Mouse (Mus musculus) neural tube, embryonic 10.5 days (tissue): Measurements from ENCODE around the gene Cbfa2t3.

ENCODE experiments used
- DNase-seq: peaks from one replicate; pipeline ENCODE4 v3.0.0-alpha.2; 2017; ENCODE audit warnings: low spot score; ENCODE audit errors: extremely low spot score

Gene Cbfa2t3

DNA sequence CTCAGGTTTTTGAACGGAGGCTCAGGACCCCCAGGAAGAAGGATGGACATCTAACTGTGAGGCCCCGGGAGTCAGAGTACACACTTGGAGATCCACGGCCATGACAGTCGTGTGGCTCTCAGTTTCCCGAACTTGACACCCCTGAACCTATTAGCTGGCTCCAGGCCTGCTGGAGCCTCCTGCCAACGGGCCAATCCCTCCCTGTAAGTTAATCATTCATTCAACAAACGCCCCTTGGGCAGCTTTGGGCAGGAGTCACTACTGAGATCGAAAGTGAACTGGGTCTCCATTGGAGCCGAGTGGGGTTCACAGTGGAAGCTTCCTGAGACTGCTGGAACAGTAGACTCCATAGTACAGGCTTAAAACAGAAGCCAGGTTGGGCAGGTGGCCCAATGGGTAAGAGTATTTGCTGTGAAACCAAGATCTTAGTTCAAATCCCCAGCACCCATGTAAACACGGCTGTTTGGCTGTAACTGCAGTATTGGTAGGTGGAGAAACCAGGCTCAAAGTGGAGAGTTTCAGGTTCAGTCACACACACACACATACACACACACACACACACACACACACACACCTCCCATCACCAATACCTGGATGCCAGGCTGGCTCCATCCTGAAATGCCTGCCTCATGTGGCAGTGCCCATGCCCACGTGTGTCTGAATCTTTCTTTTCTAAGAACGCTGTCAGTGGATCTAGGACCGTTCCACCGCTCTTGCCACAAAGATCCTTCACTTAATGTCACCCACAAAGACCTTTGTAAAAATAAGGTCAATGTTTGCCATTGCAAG is 20.0 kb upstream of the Cbfa2t3 start:
- no peak for DNase-seq

DNA sequence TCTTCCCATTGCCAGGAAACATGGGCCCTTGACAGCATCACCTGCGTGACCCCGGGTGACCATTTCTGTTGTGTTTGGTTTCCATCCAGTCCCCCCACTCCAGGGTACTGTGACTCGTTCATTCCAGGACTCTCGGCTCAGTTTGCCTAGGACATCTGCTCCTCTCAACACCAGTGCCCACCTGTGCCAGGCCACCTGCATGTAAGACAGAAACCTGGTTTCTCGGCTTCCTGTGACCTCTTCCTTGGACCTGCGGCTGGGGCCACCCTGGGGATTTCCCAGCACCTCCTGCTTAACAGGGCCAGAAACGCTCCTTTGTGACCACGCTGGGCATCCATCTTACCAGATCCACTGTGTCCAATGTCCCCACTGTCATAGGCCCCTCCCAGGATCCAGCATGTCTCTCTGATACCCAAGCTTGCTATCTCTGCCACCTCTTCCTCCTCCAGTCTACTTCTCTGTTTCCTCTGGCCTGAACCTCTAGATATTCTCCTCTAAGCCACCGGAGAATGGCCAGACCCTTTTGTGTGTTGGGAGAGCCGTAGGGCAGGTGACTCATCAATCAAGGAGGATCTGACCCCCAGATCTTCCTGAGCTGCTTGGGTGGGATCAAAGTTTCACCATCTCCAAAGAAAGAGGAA is 19.1 kb upstream of the Cbfa2t3 start:
- DNase-seq = no peak

DNA sequence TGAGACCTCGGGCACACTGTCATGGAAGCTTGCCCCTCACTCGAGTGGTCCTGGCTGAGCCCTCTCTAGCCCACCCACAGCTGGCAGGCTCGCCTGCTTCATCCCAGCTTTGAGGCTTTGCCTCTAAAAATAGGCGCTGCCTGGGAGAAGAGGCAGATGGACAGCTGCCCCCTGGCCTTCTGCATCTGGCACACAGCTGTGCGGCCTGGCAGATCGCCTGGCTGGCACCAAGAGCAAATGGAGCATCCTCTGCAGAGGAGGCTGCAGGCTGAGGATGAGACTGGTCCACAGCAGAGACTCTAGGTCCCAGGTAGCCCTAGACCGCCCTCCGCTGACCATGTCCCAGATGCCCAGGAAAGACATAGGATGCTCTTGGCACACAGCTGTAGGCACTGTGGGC is 17.7 kb upstream of the Cbfa2t3 start:
- DNase-seq = no peak

DNA sequence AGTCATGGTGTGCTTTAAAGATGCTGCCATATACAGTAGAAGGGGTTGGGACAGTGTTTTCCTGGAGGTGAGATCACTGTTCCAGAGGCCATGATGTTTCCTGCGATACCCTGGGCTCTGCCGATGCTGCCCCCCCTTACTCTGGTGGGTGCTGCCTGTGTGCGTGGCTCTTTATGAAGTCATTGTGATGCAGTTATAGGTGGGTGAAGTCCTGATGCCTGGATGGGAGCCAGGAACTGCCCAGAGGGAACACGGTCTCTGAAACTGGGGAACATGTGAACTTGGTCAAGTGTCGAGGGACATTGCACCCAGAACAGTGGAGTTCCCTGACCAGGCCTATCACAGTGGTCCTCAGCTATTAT is 14.2 kb upstream of the Cbfa2t3 start:
- no peak for DNase-seq

DNA sequence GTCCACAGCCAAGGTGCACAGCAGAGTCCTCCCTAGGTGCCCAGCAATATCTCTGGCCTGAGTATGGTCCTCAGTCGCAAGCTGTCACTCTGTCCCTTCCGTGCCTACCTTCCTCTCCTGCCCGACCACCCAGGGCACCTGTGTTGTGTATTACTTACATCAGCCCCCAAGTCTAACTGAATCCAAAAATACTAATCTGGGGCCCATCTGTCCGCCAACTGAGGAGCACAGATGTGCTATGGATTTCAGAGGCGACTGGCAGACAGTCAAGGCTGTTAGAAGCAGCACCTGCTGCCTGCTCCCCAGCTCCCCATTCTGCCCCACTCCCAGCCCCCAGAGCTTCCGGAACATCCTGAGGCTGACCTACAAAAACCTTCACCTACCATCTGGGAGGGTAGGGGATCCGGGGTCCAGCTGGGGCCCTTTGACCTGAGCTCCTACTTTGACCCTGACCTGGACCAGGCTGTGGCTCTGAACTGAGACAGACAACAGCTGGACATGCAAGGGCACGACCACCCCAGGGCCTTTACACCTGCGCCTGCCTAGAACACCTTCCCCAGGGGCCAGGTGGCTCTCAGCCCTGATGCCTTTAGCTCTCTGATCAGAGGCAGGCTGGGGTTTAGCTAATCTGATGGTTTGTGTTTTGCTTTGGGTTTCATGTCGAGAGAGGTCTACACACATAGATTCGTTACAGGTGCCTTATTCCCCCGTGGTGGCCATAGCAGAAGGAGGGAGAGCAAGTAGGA is 13.7 kb upstream of the Cbfa2t3 start:
- no peak for DNase-seq

DNA sequence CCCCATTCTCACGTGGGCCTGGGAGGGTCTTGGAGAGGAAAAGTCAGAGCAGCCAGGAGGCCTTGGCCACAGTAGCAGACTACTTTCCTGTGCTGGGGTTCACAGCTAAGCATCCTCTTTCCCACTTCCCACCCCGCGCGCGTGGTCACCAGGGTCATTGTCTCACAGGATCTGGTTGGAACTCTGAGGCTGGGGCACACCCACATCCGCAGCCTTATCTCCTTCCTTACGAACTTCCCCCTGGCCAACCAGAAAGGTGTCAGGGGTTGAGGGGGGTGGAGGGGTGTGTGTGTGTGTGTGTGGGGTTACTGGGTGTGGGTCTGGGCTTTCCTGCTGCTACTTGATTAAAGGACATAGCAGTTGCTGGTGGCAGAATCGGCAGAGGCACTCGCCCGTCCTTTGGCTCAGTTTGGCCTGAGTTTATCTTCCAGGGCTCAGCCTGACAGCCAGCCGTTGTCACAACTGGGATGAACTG is 13.0 kb upstream of the Cbfa2t3 start:
- DNase-seq = no peak

DNA sequence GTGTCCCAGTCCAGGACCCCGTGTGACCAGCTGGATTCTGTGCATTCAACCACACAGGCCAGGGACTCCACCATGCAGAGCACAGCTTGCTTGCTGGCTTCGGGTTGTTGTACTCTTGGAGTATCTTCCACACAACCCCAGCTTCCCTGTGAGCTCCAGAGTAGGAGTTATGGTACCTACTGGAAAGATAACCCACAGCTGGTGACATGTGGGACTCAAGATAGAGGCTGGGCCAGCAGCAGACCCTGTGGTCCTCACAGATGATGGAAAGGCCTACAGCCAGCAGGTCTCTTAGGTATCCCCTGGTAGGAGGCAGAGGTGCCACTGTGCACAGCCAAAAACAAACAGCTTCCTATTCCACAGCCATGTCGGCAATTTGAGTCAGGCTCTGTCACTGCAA is 12.6 kb upstream of the Cbfa2t3 start:
- DNase-seq = no peak

DNA sequence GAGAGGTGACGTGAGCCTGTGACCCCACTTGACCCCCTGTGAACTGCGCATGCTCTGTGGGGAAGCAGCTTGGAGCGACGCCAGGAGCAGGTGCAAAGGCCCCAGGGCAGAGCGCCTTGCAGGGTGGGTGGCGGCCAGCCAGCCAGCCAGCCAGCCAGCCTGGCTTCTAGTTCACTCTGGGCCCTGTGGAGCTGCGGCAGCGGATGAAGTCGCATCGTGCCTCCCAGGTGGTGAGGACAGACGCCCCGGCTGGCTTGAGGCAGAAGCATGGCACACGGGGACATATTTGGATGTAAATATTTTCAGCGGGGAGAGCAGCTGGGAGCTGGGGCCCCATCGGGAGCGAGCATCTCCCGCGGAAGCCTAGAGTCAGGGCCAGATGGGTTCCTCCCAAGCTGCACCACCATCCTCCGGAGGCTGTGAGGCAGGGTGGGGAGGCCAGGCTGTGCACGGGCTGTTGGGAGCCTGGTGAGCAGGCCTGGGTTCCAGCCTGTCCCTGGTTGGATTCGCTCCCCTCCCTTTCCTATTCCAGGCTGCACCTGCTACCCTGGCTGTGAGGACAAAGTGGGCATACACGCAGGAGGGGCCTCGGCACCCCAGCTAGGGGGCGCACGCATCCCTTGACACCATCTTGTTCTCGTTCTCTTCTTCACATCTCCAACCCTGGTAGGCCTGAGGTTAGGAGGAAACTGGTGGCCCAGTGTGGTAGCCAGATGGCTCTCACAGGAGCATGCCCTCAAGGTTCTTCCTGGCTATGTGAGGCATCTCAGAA is 10.6 kb upstream of the Cbfa2t3 start:
- DNase-seq = no peak

DNA sequence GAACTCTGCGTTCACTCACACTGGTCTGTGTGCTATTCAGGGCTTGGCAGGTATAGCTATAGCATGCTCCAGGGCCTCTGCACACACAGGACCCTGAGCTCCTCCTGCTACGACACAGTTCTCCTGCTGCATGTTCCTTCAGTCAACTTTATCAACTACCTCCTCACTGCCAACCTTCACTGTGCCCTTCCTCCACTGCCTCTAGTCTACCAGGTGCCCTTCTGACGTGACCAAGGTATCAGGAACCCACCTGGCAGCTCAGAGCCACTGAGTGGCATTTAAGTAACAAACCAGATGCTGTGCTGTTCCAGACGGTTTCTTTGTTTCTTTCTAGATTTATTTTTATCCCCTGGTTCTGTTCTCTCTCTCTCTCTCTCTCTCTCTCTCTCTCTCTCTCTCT is 8.3 kb upstream of the Cbfa2t3 start:
- DNase-seq = no peak

DNA sequence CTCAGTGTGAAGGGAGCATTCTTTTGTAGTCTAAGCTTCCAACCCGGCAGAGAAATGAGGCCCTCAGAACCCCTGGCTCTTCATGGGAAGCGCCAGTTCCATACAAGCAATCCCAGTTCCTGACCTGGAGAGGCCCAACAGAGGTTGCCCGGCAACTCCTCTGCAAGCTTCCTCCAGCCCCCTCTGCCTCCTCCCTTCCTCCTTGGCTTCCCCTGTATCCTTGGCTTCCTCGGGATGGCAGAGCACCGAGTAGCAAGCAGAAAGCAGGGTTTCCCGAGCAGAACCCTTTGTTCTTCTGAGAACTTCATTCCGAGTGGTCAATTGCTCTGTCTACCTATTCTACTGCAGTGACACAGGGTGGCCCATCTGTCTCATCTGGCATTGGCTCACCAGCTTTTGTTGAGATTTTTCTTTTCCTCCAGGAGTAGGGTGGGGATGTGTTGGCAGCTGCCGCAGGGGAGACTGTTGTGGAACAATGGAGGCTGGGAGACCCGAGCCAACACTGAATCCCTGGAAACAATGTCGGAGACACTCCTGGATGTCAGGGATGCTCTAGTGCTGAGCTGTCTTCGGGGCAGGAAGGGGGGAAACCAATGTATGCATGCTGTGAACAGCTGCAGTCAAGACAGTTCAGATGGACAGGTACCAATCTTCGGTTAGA is 7.1 kb upstream of the Cbfa2t3 start:
- DNase-seq = no peak

DNA sequence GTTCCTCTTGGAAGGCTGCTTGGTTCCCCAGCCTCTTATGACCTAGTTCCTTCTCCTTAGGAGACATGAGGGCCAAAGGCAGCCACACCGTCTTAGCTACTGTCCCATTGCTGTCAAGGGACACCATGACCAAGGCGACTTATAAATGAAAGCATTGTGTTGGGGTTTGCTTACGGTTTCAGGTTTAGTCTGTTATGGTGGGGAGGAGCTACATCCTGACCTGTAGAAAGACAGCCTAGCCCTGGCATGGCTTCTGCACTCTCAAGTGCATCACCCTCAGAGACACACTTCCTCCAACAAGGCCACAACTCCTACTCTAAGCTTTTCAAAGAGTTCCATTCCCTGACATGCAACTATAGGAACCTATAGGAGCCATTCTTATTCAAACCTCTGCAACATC is 5.7 kb upstream of the Cbfa2t3 start:
- no peak for DNase-seq

DNA sequence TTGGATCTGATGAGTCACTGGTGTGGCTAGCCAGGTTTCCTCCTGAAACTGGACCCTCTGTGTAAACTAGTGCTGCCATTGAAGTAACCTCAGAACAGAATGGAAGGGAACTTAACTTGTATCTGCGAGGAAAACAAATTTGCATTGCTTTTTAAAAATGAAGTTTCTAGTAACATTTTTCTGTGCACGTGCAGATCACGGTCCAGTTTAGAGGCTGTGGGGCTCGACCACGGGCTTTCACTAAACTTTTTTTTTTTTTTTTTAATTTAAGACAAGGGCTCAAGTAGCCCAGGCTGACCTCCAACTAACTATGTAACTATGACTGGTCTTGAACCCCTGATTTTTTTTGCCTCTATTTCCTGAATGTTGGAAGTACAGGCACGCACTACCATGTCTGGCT is 4.0 kb upstream of the Cbfa2t3 start:
- DNase-seq = no peak

DNA sequence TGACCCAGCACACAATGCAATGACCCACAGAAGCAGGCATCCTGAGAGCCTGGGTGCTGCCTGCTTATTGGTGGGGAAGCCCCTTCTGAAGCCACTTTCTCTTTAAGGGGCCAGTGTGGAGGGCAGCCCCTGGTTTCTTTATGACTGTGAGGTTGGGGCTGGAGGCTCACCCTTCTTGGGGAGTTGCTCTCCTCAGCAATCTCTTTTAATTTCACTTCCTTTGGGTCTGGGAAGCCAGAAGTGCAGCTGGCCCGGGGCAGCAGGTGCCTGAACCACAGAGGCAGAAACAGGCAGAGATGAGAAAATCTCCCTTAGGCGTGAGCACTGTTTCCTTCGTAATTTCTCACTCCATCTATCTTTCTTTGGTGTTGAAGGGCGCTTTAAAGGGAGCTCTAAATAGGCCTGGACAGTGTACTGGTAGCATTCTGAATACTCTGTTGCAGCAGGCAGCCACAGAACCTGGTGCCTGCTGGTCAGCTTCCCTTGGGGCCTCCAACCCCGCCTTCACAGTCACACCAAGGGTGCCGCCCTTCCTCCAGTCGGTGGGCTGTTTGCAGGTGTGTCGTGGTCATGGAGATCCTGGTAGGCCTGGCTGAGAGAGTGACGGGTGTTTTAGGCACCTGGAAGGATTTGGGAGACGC is 3.5 kb upstream of the Cbfa2t3 start:
- DNase-seq = no peak

DNA sequence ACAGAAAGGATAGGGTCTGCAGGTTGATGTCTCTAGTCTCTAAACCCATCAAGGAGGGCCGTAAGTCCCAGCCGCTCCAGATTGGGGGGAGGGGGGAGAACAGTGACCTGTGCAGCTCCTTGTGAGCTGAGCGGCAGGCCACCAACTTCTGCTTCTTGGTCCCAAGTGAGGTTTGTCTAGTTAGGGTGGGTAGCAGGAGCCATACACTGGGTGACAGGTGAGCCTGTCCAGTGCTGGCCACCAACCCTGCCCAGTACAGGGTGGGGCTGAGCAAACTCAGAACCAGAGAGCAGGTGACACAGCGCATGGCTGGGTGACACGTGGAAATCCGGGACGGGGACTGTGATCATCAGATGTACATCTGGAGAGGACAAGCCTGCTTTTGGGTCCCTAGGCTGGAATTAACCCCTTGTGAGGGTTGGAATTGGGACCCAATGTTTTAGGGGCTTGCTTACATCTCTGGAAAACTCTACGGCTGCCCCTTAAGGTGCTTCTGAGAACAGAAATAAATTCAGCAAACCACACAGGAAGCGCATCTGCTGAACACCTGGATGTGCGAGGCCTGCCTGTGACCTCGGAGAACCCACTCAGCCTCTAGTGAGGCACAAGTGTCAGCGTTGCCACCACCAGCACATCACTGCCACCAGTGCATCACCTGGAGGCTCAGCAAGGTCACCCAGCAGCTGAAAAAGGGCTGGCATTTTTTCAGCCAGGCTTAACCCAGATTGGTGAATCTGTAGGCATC is 2.7 kb upstream of the Cbfa2t3 start:
- no peak for DNase-seq

DNA sequence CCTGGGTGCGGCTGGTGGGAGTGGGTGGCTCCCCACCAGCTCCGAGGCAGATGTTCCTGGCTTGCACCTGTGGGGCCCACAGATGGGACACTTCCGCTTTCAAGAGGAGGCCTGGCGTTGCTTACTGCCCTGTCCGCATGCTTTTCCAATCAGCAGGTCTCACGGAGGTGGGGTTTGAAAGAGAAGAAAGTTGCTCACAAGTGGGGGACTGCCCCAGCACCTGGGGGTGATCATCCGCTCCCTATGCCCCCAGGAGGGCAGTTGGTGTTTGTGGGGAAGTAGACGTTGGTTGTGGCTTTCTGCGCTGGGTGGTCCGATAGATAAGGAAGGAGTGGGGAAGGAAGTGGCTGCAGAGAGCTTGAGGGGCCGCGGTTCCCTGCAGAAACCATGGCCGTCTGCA is 1.7 kb upstream of the Cbfa2t3 start:
- DNase-seq = no peak

DNA sequence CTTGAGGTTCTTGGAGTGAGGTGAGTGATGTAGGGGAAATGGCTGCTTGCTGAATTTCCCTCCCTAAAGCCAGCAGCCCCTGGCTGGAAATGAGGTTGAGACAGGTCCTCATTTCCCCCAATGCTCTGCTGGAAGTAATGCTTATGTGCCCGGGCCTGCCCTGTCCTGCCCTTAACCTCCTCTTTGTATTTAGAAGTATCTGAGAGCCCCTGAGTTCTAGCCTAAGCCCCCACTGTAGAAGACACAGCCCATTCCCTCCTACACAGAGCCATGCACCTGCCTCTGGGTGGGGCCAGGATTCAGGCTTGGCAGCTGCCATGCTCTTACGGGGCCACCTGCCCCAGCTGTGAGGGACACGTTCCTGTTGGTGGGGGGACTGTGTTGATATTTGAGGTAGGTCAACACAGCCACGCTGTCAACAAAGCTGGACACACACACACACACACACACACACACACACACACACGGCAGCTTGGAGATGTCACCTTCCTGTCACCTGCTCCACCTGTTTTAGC is 598 bp downstream of the Cbfa2t3 start:
- DNase-seq = no peak

DNA sequence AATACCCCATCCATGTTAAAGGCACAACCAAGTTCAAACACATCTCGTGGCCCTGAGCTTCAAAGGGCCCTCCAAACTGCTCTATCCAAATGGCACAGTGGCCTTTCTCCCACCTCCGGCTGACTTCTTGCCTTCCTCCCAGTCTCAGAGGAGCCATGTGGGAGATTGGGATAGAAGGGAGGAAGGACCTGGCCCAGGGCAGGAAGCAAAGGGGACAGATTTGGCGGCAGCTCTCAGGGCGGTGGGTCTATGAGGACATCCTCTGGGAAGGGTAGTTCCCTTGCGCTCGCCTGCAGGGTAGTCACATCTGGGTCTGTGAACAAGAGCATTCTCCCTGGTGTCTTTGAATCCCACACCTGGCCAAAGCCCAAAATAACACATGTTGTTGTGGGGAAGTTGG is 1.3 kb downstream of the Cbfa2t3 start:
- no peak for DNase-seq

DNA sequence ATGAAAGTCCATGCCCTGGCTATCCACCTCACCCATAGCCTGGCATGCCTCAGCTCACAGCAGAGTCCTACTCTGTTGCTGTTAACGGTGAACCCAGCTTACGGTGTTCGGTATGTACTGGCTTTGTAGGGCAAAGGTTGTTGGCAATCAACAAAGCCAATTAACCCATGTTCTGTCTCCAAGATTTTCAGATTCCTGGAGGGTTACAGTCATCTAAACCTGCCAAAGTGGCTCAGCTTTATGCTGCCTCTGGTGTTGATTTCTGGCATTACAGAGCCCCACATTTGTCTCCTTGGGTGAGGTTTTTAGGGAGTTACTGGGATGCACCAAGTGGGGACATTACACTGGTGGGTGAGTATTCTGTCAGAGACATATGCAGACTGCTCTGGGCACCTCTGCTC is 1.7 kb downstream of the Cbfa2t3 start:
- DNase-seq = no peak

DNA sequence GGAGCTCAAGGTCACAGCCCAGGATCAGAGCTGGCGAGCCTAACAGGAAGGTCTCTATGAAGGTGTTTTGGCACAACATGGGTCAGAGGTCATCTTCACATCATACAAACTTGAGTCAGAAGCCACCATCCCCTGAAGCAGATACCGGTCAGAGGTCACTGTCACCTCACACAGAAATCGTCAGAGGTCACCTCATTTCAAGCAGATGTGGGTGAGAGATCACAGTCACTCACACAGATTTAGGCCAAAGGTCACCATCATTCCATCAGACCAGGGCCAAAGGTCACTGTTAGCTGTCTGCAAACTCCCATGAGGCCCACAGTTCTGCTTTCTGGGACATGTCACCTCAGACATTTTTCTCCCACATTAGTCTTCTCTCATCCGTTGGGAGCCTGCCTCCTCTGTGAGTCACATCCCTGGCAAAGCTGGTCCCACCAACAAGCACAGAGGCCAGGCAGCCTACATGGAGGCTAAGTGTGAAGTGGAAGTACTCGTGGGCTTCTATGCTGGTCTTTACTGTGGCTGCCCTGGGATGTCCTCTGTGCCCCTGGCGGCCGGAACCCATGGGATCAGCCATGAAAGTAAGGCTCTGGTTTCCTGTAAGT is 3.4 kb downstream of the Cbfa2t3 start:
- DNase-seq = no peak
